Mouse (Mus musculus) urinary bladder, postnatal 25 days (tissue): Measurements from ENCODE around the gene Enpp3.

Source experiments
- DNase-seq: peaks from one replicate; pipeline ENCODE4 v3.0.0; 2022; ENCODE audit warnings: low spot score

Gene Enpp3

DNA sequence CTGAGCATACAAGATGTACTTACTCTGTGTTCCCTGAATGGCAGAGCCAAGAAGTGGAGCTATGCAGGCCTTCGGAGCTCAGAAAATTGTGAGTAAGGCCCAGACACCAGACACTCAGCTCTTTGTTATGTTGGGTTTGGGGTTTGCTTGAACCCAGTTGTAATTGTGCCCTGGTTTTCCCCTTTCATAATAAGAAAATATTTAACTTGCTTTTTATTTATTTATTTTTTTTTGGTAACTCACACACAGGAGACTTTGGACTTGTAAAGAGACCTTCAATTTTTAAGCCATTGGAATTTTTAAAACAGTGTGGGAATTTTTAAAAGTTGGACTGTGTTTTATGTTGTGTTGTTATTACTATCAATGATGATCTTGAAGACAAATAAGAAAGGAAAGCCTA lies at the start of gene Enpp3:
Gene Enpp3, minus strand, starts transcription at position 148 of the 400 bp plus-strand sequence.
- DNase-seq, result no peak

GRCm38 (mm10) chr10:24888343-24888742 lies 45.7 kb upstream of the Enpp3 start:
- no peak for DNase-seq

DNA sequence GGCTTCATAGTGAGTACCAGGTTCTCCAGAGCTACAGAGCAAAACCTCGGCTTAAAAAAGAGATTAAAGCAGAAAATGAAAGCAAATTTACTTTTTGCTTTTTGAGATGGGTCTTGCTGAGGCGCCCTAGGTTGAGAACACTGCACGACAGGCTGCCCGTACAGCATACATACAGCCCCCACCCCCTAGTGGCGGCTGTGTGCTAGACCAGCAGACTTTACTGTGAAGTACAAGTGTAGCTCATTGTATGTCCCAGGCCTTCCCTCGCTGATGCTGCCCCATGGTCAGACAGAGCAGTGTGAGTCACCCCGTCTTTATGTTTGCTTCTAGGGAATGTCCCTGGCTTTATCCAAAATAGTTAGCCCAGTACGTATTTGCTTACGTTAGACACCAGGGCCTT lies 43.4 kb upstream of the Enpp3 start:
- DNase-seq, result no peak

DNA sequence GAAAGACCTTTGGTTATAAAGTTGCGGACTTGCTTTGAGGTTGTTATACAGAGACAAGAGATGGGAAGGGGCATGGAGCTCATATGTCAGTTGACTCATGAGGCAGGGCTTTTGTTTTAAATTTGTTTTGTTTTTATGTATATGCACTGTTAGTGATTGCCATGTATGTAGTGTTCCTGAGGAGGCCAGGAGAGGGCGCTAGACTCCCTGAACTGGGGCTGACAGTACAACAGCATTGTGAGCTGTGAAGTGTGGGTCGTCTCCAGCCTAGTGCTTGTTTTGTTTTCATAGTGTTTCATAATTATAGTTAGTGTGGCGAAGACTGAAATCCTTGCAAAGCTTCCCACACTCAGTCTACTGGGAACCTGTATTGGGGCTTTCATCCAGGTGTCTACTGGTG lies 31.0 kb upstream of the Enpp3 start:
- DNase-seq, result no peak

- DNase-seq, result peak; percentile 97
Measured at GRCm38 (mm10) chr10:24869760-24870290, 27.2 kb upstream of the Enpp3 start, which contains the start of gene Med23. Gene Med23, plus strand, starts transcription at chr10:24869986.

- DNase-seq, result no peak
Measured at GRCm38 (mm10) chr10:24864434-24864833, 21.8 kb upstream of the Enpp3 start.

DNA sequence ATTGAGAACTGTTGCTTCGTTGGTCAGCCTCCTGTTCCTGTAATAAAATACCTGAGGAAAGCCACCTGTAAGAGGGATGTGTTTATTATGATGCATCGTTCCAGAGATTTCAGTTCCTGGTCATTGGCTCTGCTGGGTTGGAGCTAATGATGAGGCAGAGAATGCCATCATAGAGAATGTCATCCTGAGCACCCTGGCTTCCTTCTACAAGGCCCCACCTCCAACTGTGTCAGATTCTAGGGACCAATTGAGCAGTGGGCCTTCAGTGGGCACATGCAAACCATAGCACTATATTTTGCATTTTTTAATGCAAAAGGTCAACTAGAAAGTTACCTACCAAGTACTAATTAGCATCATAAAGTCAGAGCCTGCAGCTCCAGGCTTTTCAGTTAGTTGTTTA lies 20.5 kb upstream of the Enpp3 start:
- DNase-seq, result no peak

- DNase-seq, result no peak
Measured at GRCm38 (mm10) chr10:24841998-24842397, 625 bp downstream of the Enpp3 start.

DNA sequence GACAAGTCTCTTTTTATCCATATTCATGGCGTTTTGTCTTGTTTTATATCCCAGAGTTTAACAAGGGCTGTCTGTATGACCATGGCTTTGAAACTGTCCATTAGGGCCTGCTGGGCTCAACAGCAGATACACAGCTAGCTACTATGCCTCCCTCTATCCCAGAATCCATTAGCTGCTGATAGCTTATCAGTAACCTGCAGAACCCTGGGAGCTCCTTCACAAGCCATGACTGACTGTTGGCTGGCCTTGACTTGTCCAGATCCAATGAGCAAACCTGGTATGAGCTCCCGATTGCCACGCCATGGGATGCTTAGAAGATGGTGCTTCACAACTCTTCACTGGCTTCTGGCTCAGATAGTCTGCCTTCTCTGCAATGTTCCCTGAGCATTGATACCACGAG lies 1.8 kb downstream of the Enpp3 start:
- no peak for DNase-seq

GRCm38 (mm10) chr10:24836366-24837038 lies 6.1 kb downstream of the Enpp3 start:
- no peak for DNase-seq

DNA sequence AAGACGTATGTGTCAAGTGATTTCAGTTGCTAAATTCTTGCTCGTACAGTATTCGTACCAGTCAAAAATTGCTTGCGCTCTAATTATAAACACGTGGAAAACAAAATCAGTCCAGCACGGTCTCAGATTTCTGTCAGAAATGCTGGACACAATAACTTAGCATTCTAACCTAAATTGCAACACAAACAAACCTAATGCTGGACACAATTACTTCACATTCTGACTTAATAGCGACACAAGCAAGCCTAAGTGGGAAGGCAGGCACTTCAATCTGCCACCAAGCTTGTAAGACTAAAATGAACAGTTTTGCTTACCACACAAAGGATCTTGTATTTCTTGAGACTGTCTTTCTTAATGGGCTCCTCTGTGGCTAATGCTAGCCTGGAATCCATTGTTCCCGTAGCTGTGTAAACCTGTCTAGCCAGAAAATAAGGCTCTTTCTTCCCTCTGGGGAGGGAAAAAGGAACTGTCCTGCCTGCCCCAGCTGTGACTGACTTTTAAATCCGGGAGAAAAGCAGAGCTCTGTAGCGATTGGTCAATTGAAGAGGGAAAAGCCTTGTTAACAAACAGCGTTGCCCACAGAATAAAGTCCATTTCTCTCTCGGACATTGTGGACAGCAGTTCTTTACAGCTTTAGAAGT lies 6.8 kb downstream of the Enpp3 start:
- no peak for DNase-seq

- no peak for DNase-seq
Measured at GRCm38 (mm10) chr10:24834634-24835371, 7.8 kb downstream of the Enpp3 start.

- no peak for DNase-seq
Measured at GRCm38 (mm10) chr10:24832306-24832705, 10.3 kb downstream of the Enpp3 start.

GRCm38 (mm10) chr10:24831377-24832095 lies 11.1 kb downstream of the Enpp3 start:
- DNase-seq, result no peak

GRCm38 (mm10) chr10:24830448-24830847 lies 12.2 kb downstream of the Enpp3 start:
- no peak for DNase-seq

GRCm38 (mm10) chr10:24828136-24828535 lies 14.5 kb downstream of the Enpp3 start:
- no peak for DNase-seq

DNA sequence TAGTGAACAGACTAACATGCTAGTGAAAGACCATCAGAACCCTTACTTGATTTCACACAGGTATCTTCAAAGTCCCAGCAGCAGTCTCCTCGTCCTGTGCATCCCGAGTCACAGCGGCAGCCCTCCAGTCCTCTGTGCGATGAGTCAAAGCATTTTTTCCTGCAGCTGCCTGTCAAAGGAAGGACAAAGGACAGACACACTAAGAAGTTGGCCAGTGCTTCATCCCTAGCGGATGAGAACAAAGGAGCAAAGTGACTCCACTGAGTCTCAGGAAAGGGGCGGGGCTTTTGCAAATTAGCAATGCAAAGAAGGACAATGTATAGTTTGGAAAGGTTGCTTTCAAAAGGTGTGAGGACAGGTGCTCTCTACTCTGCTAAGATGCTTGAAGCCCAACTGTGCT lies 16.5 kb downstream of the Enpp3 start:
- no peak for DNase-seq

- DNase-seq, result no peak
Measured at GRCm38 (mm10) chr10:24825456-24826081, 17.1 kb downstream of the Enpp3 start.

DNA sequence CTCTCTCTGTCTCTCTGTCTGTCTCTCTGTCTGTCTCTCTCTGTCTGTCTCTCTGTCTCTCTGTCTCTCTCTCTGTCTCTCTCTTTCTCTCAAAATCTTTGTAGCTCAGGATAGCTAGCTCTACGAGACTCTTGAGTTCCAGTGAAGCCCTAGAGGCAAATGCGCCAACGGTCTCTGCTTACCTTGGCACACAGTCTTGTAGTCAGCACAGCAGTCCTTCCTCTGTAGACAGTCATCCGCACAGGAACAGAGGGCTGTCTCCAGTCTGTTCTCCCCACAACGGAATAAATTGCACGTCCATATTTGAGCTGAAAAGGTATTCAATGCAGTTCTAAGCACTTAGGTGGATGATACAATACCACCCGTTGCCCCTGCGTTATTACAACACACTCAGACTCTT lies 18.0 kb downstream of the Enpp3 start:
- no peak for DNase-seq

GRCm38 (mm10) chr10:24823697-24824535 lies 18.7 kb downstream of the Enpp3 start:
- no peak for DNase-seq

- DNase-seq, result no peak
Measured at GRCm38 (mm10) chr10:24823265-24823664, 19.4 kb downstream of the Enpp3 start.
